Mouse (Mus musculus): ENCODE results near the gene Hypk.
A peak's percentile ranks its signal among the peaks of the same experiment; 100 is the strongest.
"Not testable (repeated sequence)": the region's sequence is repeated elsewhere in the genome, so short reads cannot be mapped to it uniquely, and the experiment has no call there.

The Hypk gene

DNA sequence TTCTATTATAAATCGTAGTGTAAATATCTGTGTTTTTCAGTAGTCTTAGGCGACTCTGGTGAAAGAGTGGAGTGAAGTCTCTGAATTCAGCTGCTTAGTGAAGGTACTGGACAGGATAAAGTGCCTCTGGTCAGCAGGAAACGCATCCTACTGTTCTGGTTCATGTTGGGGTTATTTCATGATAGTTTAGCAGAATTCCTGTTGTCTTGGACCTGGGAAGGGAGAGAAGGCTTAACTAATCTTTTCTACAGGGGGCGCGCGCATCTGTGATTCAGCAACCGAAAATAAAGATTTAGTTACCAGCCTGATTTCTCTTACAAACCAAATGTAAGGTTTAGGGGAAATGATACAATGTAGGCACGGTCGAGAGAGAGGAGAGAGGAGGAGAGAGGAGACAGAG, 5.0 kb upstream of the Hypk start:
- no peak for DNase-seq (ENCODE audit: low spot score)

GRCm38 (mm10) chr2:121448739-121449535, 4.2 kb upstream of the Hypk start, which contains the start of gene Serf2:
Serf2 (plus strand) TSS chr2:121449195.
- peak; percentile 96 for DNase-seq (ENCODE audit: low spot score)

DNA sequence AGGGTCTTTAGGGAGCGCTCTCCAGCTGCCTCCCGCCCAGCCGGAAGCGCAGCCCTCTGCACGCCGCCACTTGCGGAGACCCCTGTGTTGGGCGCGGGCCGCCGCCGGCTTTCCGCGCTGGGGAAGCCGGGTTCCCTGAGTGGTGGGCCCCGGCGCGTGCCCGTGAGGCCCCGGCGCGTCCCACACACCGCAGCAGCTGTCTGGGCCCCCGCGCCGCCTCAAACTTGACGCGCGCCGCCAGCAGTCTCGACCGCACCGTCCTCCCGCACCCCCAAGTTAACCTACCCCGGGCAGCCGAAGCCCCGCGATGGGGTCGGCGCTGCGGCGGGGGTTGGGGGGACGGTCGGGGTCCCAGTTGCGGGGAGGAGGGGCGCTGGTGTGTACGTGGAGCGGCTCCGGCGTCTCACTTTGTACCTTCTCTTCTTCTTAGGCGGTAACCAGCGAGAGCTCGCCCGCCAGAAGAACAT, 3.5 kb upstream of the Hypk start:
- DNase-seq (ENCODE audit: low spot score), result no peak

DNA sequence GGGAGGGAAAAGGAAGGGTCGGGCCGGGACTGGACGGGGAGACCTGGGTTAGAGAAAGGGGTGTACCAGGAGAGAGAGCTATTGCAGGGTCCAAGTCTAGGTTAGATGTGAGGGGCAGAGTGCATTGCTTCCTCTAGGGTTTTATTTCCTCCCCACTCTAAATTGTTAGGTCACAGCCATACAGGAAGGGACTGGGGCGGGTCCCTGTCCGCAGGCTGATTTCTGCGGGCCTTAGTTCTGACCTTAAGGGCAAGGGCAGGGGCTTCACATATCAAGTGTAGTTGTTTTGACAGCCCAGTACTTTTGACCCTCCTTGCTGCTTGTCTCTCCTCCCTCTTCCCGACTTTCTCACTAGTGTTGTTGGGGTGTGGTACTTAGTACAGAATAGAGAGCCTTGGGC, 3.0 kb upstream of the Hypk start:
- no peak for DNase-seq (ENCODE audit: low spot score)

DNA sequence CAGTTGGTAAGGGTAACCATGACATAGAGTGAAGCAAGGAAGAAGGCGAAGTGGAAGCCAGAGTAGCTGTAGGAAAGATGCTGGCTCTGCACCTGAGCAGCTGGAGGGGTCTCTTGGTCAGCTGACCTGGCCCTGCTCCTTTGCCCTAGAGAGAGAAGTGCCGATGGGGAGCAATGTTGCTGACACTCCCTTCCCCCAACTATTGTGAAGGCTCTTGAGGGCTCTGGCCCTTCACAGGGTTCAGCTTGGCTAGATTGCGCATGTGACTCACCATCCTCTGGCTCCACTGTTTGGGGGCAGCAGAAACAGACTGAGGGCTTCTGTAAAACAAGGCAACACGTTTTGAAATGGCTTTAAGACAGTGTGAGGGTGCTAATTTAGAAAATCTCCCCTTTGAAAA, 729 bp upstream of the Hypk start:
- DNase-seq (ENCODE audit: low spot score), result no peak

DNA sequence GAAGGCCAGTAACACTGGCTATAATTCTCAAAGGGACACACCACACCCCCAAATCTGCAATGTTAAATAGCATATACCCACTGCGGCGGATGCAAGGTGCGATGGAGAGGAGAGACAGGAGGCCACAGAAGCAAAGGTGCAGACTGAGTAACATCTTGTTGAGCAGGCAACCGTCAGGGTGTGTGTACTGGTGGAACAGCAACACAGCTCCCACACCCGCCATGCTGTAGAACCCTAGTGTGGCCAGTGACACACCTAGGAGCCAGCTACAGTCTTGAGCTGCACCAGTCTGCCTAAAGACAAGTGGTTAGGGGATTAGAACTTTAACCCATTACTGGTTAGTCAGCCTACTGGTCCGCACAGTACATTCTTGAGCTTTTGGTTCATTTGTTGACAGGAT, 827 bp downstream of the Hypk start:
- DNase-seq (ENCODE audit: low spot score), result no peak

GRCm38 (mm10) chr2:121455534-121455933, 2.4 kb downstream of the Hypk start:
- DNase-seq (ENCODE audit: low spot score), result no peak

DNA sequence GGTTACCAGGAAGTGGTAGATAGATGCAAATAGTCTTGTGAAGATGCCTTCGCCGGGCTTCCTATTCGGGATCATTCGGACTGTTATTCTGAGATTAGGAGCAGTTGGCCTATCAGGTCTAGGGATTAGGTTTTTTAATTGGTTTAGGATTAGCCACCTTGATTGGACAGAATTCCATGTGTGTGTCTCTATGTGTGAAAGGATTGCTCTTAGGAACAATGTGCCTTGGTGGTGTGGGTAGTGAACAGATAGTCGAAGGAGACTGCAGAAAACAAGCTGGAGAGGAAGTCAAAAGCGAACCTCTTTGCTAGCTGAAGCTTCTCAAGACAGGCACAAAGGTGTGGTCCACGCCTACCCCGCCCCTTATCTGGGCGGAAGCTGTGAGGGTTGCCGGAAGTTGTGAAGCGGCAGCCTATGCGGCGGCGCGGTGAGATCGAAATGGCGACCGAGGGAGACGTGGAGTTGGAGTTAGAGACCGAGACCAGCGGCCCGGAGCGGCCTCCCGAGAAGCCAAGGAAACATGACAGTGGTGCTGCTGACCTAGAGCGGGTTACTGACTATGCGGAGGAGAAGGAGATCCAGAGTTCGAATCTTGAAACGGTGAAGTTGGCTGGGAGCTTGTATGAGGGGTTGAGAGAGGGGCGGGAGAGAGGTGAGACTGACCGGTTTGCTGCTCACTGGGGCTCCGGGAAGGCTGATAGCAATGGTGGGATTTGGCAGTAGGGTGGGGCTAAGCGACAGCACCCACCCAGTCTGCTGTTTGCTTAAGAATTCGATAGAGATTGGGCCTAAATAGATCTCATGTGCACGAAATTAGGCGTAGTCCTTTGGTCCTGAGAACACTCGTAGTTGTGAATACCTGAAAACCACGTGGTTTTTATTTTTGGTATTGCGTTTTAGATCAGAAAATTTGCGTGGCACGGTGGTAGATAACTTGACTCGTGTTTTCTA, 3.9 kb downstream of the Hypk start, which contains the start of gene Serinc4:
TSS of gene Serinc4 (minus strand) at position 90 of the 951 bp plus-strand sequence.
- DNase-seq (ENCODE audit: low spot score), result peak; percentile 65

DNA sequence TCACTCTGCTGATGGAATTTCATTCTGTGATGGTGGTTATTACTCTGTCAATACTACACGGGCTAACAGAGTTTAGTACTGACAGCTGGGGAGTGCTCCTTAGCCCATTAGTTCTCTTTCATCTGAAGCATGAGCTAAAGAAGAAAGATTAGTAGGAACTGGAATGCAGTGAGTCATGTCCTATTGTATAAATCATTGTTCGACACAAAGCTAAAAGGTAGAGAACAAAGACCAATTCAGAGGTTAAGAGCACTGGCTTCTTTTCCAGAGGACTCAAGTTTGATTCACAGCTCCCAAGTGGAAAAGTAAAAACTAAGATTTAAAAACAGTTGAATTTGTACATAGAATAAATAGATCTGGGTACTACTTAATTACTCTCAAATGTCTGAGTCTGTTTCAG, 7.0 kb downstream of the Hypk start:
- no peak for DNase-seq (ENCODE audit: low spot score)

DNA sequence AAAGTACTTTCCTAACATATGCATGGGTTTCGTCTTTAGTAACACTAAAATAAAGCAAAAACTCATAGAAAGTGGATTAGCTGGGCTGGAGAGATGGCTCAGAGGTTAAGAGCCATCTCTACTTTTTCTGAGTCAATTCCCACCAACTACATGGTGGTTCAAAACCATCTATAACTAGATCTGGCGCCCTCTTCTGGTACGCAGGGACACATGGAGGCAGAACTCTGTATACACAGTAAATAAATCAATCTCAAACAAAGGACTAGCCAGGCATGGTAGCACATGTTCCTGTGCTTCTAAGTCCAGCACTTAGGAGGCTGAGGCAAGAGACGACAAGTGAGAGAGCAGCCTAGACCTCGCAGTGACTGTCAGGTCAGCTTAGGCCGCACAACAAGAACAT, 15.9 kb downstream of the Hypk start:
- not testable (repeated sequence) for DNase-seq (ENCODE audit: low spot score)

DNA sequence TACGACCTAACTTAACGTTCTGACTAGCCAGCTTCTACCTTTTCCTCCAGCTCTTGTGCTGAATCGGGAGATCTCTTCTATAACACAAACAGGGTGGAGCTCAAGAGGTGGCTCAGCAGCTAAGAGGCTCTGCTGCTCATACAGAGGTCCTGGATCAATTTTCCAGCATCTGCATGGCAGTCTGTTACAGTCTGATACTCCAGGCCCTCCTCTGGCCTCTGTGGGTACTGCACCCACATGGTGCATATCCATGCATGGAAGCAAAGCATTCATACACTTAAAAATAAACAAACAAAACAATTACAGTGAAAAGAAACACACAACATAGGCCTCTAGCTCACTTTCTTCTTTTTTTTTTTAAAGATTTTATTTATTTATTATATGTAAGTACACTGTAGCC, 19.7 kb downstream of the Hypk start:
- DNase-seq (ENCODE audit: low spot score), result not testable (repeated sequence)

- peak; percentile 36 for DNase-seq (ENCODE audit: low spot score)
Observed at GRCm38 (mm10) chr2:121473301-121474179, 20.4 kb downstream of the Hypk start, which contains the start of gene Mfap1b. Mfap1b (minus strand) TSS chr2:121474067.

GRCm38 (mm10) chr2:121474180-121474535, 21.1 kb downstream of the Hypk start:
- no peak for DNase-seq (ENCODE audit: low spot score)

DNA sequence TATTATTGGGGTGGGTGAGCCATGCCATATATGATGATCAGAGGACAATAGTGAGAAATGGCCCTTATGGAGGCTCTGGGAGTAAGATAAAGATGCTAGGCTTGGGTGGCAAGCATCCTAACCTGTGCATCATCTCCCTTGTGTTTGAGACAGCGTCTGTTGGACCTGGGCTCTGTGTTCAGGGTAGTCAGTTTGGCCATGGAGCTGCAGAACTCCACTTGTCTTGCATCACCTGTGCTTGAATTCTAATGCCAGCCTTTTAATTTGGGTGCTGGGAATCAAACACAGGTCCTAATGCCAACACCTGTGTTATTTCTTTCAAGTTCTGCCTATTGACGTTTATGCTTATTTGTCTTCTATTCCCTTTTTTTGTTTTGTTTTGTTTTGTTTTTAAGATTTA, 22.2 kb downstream of the Hypk start:
- DNase-seq (ENCODE audit: low spot score), result not testable (repeated sequence)

DNA sequence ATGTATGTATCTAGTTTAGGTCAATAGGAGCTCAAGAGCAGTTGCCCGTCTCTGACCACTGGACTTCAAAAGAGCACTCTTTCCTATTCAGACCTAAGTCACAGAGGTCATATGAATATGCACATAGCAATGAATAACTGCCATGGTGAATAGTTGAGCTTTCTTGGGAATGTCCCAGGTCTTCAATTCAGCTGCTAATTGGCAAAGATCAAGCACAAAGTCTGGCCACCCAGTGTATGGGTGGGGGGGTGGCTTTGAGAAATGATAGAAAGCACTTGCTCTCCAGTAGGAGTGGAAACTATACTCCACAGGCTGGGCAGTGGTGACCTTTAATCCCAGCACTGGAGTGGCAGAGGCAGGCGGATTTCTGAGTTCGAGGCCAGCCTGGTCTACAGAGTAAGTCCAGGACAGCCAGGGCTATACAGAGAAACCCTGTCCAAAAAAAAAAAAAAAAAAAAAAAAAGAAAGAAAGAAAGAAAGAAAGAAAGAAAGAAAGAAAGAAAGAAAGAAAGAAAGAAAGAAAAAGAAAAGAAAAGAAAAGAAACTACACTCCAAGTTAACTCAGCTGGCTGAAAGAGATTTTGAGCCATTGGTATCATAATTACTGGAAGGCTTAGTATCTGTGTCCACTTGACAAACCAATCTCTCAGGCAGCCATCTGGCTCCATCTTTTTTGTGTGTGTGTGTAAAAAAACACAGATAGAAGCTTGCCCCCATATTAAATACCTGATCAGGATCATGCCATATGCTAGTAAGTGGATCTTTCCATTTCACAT, 24.6 kb downstream of the Hypk start:
- no peak for DNase-seq (ENCODE audit: low spot score)

GRCm38 (mm10) chr2:121480498-121480897, 27.4 kb downstream of the Hypk start:
- DNase-seq (ENCODE audit: low spot score), result no peak

- DNase-seq (ENCODE audit: low spot score), result not testable (repeated sequence)
Observed at GRCm38 (mm10) chr2:121480916-121481315, 27.8 kb downstream of the Hypk start.

- DNase-seq (ENCODE audit: low spot score), result no peak
Observed at GRCm38 (mm10) chr2:121483576-121483975, 30.5 kb downstream of the Hypk start.

- DNase-seq (ENCODE audit: low spot score), result not testable (repeated sequence)
Observed at GRCm38 (mm10) chr2:121484403-121484802, 31.3 kb downstream of the Hypk start.

GRCm38 (mm10) chr2:121501550-121501949, 48.5 kb downstream of the Hypk start:
- DNase-seq (ENCODE audit: low spot score), result not testable (repeated sequence)
